Mouse (Mus musculus): ENCODE results near the gene Tex13c3.
"Not testable (repeated sequence)": the region's sequence is repeated elsewhere in the genome, so short reads cannot be mapped to it uniquely, and the experiment has no call there.

Tex13c3 gene

DNA sequence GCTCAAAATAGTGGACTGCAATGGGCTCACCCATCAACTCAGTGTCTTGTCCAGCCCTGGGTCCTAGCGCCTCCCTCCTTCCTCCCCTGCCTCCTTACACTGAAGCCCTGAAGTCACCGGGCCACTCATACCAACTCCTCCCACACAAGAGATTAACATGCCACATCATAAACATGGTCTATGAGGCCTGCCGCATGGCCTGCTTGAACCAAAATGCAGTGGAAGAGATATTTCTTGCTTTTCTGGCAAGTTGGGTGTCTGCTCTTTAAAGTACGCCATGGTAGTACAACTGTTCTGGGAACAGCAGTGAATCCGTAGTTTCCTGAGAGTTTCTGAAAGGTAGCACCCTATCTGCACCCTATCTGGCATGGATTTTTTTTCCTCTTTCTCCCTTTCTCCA, at the start of gene Tex13c3:
Gene Tex13c3, minus strand, starts transcription at position 101 of the 400 bp plus-strand sequence.
- not testable (repeated sequence) for DNase-seq

DNA sequence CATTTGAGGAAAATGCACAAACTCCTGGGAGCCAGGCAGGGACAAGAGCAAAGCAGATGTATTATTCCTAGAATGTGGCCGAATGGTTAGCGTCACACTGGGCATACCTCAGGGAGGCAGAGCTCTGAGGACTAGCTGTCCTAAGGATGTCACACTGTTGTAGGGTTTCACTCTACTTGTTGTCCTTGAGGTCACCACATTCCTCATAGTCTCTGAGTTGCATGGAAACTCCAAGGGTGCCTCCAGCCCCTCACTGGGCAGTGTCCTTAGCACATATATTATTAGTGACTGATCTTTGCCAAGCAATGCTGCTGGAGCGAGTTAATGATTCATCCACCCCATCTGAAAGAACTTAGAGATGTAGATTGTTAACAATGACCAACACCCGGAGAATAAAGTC, 8.6 kb upstream of the Tex13c3 start:
- no peak for DNase-seq

Measured in cerebellum, adult 11 months (tissue).